Mouse (Mus musculus): ENCODE measurements around the gene Anks1.

Anks1 gene

DNA sequence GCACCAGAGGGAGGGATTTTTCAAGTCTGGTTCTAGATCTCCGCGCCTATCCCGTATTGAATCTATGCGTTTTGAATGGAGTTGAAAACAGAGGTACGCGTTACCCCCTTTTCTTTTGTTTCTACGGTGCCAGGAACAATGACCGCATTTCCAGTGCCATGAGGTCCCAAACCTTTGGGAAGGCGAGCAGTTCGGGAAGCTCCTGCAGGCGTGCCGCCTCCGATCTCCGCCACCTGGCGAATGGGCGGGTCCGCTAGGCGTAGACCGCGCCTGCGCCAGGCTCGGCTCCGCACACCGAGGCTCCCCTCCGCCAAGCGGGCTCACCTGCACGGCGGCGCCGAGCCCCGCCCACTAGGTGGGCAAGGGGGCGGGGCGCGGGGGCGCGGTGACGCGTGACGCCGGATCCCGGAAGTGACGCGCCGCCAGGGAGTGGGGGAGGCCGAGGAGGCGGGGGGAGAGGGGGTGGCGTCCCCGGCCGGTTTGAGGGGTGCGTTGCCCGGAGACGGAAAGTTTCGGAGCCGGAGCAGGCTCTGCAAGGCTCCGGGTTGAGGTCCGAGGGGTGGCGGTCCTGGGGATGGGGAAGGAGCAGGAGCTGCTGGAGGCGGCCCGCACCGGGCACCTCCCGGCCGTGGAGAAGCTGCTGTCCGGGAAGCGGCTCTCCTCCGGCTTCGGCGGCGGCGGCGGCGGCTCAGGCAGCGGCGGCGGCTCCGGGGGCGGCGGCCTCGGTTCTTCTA is at the start of gene Anks1:
Gene Anks1 (plus strand): TSS at position 419 of the 734 bp plus-strand sequence.
- DNase-seq (ENCODE audit: low spot score) = peak; percentile 81

DNA sequence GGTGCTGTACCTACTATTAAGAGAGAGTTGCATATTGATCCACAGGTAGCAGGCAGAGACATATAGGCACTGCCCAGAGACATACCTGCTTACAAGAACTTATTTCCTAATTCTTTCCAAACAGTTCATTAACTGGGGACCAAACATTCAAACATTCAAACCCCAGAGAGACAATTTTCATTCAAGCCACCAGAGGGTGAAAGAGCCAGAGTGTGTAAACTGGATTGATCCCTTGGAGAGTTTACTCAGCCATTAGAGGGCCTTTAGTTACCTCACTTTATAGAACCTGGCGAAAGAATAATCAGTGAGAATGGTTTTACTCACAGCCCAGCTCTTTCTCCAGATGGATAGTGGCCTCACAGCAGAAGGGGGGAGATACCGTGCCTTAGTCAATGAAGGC is 43.6 kb upstream of the Anks1 start:
- DNase-seq (ENCODE audit: low spot score) = no peak

DNA sequence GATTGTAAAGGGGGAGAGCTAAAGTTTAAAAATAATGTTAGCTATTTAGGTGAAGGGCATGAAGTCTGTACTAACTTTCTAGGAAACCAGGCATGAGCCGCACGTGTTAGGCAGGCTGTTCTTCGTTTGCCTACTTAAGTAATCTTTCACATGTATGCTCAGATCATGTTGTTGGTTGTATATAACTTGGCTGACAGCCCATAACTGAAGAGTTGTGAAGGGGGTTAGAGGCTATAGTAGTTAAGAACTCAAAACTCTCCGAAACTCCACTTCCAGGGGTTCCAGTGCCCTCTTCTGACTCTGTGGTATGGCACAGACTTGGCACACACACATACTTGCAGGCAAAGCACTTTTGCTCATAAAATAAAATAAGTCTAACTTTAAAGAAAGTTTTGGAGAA is 42.4 kb upstream of the Anks1 start:
- no peak for DNase-seq (ENCODE audit: low spot score)

DNA sequence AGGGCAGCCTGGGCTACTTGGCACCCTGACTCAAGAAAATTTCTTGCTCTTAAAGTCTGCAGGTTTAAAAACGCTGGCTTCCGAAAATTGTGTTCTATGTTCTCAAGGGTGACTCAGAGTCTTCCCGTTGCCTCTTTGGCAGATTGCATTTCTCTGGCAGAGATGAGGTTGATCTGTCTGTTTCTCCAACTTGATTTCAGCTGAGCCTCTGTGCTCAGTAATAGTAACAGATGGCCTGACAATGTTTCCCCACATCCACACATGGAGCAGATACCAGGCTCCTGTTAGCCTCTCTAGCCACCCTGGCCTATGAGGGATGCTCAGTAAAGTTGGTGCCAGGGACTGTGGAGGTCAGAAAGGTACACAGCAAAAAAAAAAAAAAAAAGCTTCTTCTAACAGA is 37.3 kb upstream of the Anks1 start:
- DNase-seq (ENCODE audit: low spot score) = no peak

DNA sequence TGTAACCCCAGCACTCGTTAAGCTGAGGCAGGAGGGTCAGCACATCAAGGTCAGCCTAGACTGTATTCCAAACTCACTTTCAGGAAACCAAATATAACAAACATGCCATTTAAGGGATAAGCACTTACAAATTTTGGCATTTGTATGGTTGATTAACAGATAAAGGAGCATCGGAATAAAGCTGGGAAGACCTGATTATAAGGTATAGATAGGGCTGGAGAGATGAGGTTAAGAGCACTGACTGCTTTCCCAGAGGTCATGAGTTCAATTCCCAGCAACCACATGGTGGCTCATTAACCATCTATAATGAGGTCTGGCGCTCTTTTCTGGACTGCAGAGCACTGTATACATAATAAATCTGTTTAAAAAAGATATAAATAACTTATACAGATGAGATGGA is 35.5 kb upstream of the Anks1 start:
- DNase-seq (ENCODE audit: low spot score) = no peak

DNA sequence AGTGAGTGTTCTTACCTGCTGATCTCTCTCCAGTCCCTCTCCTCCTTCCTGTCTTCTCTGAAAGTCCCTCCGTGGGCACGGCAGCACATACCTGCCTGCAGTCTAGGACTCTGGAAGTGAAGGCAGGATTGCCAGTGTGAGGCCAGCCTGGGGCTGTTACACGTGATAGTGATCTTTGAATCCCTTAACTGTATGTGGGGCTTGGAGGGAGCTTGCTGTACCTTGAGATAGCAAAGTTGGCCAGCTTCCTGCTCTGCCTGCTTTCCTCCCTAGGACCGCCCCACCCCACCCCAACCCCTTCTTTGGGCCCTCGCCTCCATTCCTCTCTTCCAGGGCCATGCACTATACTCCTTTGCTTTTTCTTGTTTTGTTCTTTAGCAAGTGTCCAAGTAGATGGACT is 34.6 kb upstream of the Anks1 start:
- DNase-seq (ENCODE audit: low spot score) = no peak

DNA sequence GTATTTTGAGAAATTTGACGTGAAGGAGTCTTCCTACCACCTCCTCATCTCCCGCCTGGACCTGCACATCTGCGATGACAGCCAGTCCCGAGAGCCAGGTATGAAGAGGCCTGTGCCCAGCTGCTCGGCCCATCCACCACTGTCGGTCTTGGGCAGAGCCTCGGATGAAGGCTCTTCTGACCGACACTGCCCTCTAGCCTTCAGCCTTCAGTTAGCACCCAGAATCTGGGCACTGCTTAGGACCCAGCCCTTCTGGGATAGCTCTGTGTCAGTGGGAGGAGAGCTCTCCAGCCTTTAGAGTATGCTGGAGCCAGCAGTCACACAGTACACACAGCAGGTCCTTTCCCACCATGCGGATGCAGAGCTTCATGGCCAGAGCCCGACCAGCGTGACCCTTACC is 27.6 kb upstream of the Anks1 start:
- DNase-seq (ENCODE audit: low spot score) = peak; percentile 41

DNA sequence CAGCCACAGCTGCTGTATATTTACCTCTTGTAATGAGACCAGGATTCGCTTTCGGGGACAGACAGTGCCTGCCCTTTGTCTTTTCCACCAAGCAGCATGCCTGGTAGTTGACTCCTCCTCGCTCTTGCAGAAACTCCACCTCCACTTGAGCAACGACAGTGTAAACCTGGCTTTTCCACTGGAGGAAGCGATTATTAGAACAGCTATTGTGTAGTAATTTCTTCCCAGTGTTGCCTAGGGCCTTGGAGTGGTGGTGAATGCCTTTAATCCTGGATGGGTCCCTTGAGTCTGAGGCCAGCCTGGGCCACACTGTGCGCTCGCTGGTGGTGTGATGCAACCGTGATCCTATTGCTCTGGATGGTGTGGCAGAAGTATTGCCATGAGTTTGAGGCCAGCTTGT is 26.0 kb upstream of the Anks1 start:
- no peak for DNase-seq (ENCODE audit: low spot score)

DNA sequence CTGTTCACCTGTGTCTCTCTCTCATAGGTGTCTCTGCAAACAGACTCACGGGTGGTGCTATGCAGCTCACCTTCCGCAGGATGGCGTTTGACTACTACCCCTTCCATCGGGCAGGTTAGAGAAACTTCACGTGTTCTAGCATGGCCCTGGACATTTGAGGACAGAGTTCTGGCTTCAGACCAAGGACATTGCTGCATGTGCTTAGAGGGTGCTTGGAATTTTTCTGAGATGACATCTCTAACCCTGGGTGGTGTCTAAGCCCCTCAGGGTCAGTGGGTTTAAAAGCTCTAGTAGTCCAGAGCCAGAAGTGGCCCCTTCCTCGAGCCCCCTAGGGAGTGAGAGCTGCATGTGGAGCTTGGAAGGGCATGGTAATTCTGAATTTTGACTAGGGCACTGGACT is 25.1 kb upstream of the Anks1 start:
- DNase-seq (ENCODE audit: low spot score) = no peak

DNA sequence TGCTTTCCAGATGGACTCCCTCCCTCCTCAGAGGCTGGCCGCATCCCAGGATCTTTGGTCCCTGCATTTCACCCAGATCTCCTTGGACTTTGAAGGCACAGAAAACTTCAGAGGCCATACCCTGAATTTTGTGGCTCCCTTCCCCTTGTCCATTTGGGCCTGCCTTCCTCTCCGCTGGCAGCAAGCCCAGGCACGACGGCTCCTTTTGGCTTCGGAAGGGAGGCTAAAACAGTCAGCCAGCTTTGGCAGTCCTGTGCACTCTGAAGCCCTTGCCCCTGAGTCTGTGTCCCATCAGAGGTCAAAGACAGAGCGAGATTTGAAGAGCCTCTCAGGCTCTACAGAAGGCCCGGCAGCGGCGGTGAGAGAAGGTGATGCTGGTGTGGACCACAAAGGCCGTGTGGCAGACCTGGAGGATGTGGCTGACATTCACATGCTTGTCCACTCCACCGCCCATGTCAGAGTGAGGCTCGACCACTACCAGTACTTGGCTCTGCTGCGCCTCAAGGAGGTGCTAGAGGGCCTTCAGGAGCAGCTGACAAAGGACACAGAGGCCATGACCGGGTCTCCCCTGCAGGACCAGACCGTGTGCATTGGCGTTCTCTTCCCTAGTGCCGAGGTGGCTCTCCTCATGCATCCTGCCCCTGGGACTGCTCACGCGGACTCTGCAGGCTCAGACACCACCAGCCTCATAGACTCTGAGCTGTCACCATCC is 22.5 kb upstream of the Anks1 start:
- no peak for DNase-seq (ENCODE audit: low spot score)

DNA sequence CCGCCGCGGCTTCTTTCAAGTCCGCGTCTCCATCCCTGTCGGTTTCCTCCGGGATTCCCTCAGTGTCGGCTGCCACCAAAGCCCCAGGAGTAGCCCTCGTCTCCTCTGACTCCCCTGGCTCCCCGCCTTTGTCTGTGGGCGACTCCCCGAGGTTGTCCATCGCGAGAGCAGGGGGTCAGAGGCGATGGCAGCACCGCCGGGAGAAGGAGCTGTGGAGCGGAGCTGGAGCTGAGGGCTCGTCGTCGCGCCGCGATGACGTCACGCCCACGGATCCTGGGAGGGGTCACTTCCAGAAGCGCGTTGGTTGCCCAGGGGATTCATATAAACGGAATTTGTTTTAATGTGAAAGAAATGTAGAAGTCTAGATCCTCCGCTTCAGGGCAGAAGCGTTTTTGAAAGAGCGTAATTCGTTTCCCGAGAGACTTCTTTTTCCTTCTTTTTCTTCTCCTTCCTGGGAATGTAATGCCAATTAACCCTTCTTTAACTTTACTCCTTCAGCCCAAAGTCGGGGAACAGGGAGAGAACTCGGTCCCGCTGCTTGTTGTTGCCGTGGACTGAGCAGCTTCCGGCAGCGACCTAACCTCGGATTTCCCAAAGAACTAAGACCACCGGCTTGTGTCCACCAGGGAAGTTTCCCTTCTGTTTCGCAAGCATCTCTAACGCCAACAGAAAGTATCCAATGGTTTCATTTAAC is 1.4 kb upstream of the Anks1 start:
- DNase-seq (ENCODE audit: low spot score) = peak; percentile 99

DNA sequence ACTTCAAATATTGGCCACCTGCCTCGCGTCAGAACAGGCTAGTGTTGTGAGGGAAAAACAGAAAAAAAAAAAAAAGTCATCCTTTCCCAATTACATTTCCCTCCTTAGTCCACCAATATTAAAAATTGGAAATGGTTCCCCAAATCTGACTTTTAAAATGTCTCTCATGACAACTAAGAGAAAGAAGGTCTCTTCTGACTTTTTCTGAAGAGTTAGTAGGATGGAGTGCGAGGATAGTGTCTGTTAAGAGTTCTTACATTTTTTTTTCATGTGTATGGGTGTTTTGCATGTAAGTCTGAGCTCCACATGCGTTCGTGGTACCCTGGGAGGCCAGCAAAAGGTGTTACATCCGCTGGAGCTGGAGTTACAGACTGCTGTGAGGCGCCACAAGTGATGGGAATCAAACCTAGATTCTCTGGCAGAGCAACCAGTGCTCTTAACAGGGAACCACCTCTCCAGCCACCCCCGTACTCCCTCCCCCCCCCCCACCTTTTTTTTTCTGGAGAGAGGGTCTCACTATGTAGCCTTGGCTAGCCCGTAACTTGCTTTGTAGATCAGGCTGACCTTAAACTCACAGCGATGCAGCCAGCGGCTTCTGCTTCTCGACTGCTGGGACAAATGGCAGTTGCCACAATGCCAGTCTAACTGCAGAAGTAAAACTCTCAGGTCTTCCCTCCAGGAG is 759 bp upstream of the Anks1 start:
- DNase-seq (ENCODE audit: low spot score) = peak; percentile 32

DNA sequence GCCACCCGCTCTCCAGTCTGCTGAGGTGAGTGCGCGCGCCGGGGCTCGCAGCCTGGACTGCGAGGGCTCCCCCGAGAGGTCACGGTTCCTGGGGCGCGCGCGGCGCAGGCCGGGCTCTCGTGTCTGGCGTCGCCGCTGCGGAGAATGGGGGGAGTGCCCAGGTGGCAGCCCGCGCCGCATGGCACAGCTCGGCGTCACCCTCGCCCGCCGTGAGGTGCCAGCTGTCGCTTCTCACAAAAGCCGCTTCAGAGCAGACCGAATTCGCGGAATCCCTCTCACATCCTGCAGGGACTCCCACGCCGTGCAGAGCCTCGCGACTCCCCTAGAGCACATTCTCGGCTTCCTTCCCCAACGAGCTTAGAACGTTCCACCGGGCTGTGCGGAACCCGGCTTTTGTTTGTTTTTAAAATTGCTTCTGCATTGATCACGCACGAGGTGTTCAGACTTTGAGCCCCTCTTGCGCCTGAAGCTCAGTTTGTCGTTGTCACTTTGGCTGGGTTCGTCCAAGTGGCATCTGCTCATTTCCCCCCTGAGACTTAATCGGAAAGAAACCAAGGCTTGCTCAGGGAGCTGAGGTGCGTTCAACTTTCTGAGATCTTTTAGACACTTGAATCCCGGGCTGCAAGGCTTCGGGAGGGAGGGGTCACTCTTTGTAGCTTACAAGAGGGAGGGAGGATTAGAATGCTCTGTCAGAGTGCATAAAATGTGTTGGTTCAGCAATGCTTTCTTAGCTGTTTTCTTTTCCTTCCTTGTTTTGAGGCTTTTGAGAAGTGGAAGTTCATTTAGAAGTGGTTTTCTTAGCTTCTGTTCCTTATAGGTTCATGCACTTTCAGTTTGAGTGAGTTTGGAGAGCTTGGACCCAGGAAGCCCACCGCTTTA is 755 bp downstream of the Anks1 start, which contains the start of gene Taf11:
Gene Taf11 (minus strand): TSS at position 223 of the 879 bp plus-strand sequence.
- peak; percentile 44 for DNase-seq (ENCODE audit: low spot score)

DNA sequence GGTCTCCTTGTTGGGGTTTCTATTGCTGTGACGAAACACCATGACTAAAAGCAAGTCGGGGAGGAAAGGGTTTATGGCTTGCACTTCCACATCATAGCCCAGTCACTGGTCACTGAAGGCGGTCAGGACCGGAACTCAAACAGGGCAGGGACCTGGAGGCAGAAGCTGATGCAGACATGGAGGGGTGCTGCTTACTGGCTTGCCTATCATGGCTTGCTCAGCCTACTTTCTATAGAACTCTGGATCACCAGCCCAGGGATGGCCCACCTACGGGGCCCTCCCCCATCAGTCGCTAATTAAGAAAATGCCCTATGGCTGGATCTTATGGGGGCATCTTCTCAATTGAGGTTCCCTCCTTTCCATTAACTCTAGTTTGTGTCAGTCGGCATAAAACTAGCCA is 2.3 kb downstream of the Anks1 start:
- no peak for DNase-seq (ENCODE audit: low spot score)

DNA sequence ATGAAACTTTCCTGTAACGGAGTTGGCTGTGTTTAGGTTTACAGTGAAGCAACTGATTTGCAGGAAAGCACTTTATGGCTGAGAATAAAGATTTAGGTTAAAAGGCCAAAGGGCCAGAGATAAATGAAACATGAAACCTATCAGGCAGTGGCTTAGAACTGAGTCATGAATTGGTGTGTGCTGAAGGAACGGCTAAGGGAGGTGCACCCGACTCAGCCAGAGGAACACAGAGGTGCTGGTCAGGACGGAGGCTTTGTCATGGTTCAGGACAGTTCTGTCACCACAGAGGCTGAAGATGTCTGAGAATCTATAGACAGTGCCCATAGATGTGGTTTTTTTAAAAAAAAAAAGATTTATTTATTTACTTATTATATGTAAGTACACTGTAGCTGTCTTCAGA is 5.6 kb downstream of the Anks1 start:
- no peak for DNase-seq (ENCODE audit: low spot score)

DNA sequence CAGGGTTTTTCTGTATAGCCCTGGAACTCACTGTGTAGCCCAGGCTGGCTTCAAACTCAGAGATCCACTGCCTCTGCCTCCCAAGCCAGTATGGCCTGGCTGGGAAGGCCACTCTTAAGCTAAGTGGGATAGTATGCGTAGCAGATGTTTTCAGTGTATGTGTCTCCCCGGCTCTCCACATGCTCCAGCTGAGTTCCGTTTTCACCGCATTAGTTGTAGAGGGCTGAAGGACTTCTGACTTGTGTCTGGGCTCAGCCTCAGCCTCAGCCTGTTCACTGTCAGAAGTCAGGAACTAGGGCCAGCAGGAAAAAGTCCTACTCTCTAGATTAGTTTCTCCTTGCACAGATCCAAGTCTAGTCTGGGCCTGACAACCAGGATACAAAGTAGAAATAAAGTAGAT is 7.3 kb downstream of the Anks1 start:
- no peak for DNase-seq (ENCODE audit: low spot score)

DNA sequence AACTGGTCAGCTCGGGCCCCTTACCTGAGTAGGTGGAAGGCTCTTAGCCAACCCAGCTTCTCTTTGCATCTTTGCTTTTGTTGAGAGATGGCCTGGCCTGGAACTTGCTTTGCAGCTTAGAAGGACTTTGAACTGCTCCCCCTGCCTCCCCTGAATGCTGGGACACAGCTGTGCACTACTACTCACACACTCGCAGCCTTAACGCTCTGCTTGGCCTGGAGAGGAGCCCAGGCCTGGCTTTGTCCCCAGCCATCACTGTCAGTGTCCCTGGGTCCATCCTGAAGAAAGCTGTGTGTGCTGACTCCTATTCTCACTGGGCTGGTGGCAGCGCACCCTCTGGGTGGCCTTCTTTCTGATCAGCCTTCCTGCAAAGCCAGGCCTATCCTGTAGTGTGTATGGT is 11.6 kb downstream of the Anks1 start:
- DNase-seq (ENCODE audit: low spot score) = no peak

DNA sequence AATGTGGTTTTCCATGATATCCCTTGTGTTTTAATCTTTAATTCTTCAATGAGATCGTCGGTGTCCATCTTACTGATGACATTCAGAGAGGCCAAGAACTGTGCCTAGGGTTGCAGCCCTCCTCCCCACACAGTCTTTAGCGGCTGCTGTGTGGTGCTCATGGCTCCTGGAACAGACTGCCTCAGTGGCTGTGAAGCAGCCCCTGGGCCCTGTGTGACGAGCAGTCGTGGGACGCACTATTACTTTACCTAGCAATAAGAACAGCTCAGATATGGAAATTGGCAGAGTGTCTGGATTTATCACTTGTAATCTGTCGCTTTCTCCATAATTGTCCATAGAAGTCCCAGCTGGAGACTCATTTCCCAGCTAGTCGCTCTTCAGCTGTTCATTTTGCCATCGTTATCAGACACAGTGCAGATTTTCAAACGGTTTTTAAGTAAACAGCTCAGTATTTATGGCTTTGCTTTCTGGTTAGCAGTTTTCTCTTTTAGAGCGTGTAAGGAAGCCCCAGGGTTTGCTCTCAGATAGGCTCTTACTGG is 13.1 kb downstream of the Anks1 start:
- no peak for DNase-seq (ENCODE audit: low spot score)

DNA sequence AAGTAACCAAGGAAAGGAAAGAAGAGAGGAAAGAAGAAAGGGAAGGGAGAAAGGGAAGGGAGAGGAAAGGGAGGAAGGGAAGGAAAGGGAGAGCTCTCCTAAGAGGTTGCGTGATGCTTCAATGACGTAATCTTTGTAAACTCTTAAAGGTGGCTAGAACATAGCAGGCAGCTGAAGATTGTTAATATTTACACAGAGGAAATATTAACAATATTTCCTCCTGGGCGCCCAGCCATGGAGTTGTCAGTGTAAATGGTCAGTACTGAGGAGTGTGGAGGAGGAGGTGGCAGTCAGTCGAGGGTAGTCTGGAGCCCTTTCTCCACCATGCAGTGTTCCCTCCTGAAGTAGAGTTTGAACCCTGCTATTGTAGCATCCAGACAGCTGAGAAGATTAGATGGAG is 15.9 kb downstream of the Anks1 start:
- DNase-seq (ENCODE audit: low spot score) = no peak

DNA sequence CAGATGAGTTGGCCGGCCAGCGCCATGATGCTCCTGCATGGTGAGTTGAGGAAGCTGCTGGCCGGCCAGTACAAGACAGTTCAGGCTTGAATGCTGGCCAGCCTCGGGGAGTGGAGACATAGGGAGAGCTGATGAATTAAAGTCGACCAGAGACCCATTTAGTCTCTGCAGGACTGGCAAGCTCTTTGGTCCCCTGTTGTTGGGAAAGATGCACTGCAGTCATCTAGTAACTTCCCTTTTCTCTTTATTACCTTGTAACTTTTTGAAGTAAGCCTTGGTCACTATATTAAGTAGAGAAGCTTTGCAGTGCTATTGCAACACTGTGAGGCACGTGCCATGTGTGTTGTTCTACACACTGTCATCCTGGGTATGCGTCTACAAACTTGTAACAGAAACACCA is 16.4 kb downstream of the Anks1 start:
- DNase-seq (ENCODE audit: low spot score) = no peak

DNA sequence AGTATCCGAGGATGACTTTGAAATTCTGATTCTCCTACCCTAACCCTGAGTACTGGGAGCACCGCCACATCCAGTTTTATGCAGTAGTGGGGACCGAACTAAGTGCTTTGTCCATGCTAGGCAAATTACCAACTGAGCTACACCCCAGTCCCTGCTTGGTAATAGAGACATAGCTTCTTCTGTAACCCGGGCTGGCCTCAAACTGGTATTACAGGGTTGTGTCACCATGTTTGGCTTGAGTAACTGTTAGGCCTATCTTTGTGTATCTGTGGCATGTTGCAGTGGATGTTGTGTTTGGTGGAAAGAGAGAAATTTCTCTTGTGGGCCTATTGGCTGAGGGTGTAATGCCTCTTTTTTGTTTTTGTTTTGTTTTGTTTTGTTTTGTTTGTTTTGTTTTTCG is 21.2 kb downstream of the Anks1 start:
- no peak for DNase-seq (ENCODE audit: low spot score)
